Mouse (Mus musculus) testis, postnatal 10 days (tissue): ENCODE measurements at regions not wholly inside any gene's neighbourhood (a gene's known extent, or its start where the extent isn't known, plus 50 kb on each side); places are given as distances from the start of the nearest gene placed in this dataset.

Source experiments
- DNase-seq: peaks from one replicate; pipeline ENCODE4 v3.0.0; 2021; ENCODE audit warnings: low spot score

GRCm38 (mm10) chr17:50439365-50439764, 69.8 kb upstream of the Plcl2 start:
- no peak for DNase-seq

GRCm38 (mm10) chr17:50442062-50442461, 67.1 kb upstream of the Plcl2 start:
- no peak for DNase-seq

- no peak for DNase-seq
Observed at GRCm38 (mm10) chr17:50442905-50443304, 66.3 kb upstream of the Plcl2 start.

- no peak for DNase-seq
Observed at GRCm38 (mm10) chr17:50443376-50444022, 65.7 kb upstream of the Plcl2 start.

- no peak for DNase-seq
Observed at GRCm38 (mm10) chr17:50444023-50444389, 65.2 kb upstream of the Plcl2 start.

- DNase-seq, result no peak
Observed at GRCm38 (mm10) chr17:50448693-50449092, 60.5 kb upstream of the Plcl2 start.

GRCm38 (mm10) chr17:50451606-50452005, 57.6 kb upstream of the Plcl2 start:
- DNase-seq, result no peak

- DNase-seq, result no peak
Observed at GRCm38 (mm10) chr17:50453524-50453923, 55.7 kb upstream of the Plcl2 start.

GRCm38 (mm10) chr17:50453956-50454355, 55.2 kb upstream of the Plcl2 start:
- no peak for DNase-seq

GRCm38 (mm10) chr17:50454917-50455316, 54.3 kb upstream of the Plcl2 start:
- DNase-seq, result no peak

GRCm38 (mm10) chr17:50455719-50456118, 53.5 kb upstream of the Plcl2 start:
- no peak for DNase-seq

GRCm38 (mm10) chr17:50457053-50457697, 52.0 kb upstream of the Plcl2 start:
- DNase-seq, result no peak

GRCm38 (mm10) chr17:50458232-50458631, 51.0 kb upstream of the Plcl2 start:
- no peak for DNase-seq
